Mouse (Mus musculus) cerebellum, postnatal 36 days (tissue): ENCODE measurements around the gene Mier2.

ENCODE experiments used
- DNase-seq, 2 experiments: peaks; one replicate each; pipeline ENCODE4 v3.0.0; 2021 to 2022; ENCODE audit warnings: mixed read lengths in 2 of 2

Gene Mier2

DNA sequence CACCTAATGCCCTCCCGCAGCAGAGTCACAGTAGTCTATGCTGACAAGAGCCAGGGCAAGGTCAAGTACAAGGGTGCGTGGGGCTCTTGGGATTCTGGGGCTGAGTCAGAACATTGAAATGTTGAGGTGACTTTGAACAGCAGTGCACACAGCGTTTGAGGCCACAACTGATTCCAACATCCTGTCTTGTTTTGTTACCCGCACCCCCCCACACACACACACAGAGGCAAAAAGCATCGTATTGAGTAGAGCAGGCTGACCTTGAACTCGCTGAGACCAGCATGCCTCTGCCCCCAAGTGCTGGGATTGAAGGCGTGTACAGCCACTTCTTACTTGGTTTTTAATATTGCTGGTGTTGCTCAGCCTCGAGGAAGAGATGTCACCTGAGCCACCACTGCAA, 19.4 kb upstream of the Mier2 start:
- DNase-seq: no peak

- no peak for DNase-seq
These were observed 18.6 kb upstream of the Mier2 start for GRCm38 (mm10) chr10:79573611-79574010.

GRCm38 (mm10) chr10:79571314-79571713, 16.3 kb upstream of the Mier2 start:
- no peak for DNase-seq

- DNase-seq: no peak
These were observed 14.9 kb upstream of the Mier2 start for GRCm38 (mm10) chr10:79569921-79570320.

GRCm38 (mm10) chr10:79559716-79560115, 4.7 kb upstream of the Mier2 start:
- DNase-seq: no peak

DNA sequence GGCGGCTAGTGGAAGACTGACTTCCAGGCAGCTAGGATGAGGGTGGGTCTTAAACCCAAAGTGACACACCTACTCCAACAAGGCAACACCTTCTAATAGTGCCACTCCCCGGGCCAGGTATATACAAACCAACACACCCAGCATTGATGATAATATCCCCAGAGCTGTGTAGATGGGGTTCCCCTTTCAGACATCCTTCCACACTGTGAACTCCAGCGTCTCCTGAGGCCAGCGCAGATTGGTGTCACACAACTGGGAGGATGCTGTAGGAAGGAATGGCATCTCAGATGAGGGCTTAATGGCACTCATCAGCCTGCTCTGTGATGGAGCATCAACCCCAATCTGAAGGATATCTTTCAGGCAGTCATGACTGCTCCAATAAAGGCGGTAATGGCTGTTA, 2.5 kb upstream of the Mier2 start:
- DNase-seq: no peak

DNA sequence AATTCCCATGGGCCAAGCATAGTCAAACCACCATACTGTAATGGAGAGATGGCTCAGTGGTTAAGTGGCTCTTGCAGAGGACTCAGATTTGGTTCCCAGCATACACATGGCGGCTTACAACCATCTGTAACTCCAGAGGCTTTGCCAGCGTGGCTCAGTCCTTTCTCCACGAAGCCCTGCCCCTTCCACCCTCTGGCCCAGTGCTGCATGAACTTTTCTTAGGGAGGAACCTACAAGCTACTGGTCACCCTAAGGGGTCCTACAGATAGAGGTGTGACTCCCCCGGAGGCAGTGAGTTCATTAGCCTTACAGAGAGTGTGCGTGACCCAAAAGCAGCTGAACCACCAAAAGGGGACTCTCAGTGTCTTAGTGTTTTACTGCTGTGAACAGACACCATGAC, 2.0 kb upstream of the Mier2 start:
- DNase-seq: no peak

DNA sequence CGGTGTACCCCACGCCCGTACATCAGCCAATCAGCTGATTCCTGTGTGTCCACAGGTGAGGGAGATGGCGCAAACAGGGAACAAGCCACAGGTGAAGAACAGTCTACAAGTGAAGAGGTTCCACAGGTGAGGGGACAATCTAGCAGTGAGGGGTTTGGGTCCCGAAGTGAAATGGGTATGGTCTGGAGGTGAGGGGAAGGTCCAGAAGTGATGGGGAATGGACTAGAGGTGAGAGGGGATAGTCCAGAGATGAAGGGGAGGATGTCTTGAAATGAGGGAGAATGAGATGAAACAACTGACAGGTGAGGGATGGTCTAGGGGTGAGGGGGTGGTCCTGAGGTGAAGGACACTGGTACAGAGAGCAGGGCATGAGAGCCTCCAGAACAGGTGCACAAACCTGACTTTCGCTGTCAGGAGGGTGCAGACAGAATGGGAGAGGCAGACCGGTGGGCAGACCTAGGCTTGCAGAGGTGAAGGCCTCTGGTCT, 282 bp upstream of the Mier2 start:
- DNase-seq: no peak

DNA sequence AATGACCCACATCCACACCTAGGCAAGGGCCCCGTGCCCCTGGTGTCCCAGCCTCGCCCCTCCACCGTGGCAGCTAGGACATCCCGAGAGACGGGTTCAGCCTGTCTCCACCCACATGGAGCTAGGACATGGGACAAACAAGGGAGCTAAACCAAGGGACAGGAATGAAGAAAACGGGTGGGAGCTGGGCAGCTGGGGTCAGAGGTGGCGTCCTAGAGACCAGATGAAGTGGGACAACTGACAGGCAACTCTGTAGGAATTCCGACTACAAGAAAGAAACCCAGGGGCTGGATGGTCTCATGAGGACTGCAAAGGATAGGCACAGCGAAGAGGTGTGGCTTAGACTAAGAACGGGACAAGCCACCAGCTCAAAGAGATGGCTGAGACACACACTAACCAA, 1.3 kb downstream of the Mier2 start:
- no peak for DNase-seq

DNA sequence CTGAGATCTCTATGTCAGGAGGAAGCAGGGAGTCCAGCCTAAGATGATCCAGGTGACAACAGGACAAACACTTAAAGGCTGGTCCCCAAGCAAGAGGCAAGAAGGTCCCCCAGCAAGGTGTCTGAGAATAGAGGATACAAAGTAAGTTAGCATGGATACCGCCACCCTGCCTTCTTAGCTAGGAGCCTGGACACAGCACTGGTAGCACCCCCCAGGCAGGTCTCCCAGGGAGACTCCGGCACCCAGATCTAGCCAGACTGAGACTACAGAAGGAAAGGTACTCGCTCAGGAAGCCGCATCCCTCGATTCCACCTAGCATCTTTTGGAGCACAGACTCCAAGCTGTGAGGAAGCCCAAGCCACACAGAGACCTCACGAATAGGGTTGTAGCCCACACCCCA, 1.8 kb downstream of the Mier2 start:
- no peak for DNase-seq

DNA sequence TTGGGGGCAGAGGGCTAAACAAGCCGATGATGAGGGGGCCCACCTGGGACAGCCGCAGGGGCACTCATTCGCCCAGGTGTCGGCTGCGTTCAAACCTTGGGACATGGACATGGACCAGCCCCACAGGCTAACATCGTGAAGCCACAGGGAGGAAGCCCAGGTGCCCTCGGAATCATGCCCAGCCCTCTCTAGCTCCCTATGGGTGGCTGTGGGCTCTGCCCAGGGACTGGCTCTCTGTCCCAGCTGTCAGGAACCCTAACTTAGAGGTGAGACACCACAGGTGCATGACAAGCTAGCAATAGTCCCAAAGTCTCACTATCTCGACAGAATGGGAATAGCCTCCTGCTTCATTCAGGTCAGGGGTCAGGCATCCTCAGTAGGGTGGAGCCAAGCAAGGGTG, 2.5 kb downstream of the Mier2 start:
- DNase-seq: no peak

DNA sequence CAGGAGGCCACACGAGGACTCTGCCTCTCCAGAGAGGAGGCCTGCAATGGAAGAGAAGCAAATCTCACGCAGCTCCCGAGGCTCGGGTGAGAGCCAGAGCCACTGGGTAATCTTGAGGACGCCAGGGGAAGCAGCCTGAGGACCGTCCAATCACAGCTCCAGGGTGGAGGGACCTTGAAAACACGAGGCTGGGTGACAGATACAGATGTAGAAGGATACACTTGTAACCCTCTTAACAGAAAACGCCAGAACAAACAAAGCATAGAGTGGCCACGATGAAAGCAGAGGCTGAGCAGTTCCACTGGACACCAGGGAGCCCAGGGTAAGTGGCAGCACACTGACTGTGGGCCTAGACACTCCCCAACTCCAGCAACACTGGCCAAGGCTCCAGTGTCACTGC, 4.6 kb downstream of the Mier2 start:
- DNase-seq: no peak

DNA sequence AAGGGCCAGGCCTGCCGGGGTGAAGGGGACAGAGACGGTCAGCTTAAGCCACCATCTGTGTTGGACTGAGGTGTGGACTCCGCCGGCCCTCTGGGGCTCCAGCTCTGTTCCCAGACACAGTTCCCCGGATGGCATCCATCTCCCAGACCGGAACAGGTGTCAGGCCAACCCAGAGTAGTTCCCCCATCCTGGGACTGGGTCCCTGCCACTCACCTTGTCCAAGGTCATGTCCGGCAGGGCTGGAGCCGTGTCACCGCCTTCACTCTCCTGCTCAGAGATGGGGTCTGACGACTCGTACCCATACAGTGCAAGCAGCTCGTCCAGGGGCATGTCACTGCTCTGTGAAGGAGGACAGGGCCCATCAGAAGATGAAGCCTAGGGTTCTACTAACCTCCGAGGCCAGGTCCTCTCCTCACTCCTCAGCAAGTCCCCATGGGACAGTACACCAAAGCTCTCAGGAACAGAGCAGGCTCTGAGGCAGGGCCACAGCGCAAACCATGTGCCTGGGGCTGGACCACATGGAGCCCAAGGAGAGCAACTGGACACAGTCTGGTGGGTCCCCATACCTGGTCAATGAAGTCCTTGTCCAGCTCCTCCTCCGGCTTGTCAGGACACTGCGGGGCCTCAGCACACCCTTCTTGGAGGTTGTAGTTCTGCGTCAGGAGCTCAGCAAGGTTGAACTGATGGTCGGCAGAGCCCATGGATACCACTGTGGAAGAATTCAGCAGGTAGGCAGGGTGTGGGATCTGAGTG, 5.9 kb downstream of the Mier2 start:
- no peak for DNase-seq

- no peak for DNase-seq
These were observed 6.5 kb downstream of the Mier2 start for GRCm38 (mm10) chr10:79548546-79548945.

- no peak for DNase-seq
These were observed 7.8 kb downstream of the Mier2 start for GRCm38 (mm10) chr10:79547148-79547675.

DNA sequence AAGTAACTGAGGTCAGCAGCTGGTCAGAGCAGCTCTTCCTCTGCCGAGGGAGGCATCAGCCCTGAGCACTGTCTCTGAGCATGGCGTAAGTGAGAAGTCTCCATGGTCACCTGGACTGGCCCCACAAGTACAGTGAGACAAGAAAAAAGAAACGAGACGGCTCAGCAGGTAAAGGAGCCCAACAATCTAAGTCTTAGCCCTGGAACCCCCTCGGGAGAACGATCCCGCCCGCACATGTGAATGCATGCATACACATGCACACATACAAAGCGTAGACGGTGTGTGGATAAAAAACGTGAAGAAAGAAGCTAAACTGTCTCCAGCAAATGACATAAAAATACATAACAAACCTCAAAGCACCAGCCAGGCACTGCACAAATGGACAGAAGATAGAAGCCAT, 8.5 kb downstream of the Mier2 start:
- DNase-seq: no peak

GRCm38 (mm10) chr10:79545891-79546290, 9.1 kb downstream of the Mier2 start:
- no peak for DNase-seq

DNA sequence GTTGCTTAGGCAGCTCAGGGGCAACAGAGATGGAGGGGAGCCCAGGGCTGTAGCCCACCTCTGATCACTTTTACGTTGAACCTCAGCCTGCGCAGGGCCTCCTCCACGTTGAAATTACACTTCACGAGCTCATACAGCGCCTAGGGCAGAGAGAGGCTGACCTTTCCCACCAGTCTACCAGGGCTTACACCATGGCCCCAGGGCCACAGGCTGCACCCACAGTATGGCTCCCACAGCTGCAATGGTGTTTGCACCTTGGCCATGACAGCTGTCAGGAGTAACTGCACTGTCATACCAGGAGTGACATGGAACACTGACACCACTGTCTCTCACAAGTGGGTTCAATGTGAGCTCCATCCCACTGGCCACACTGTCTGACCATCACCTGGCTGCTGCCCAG, 10.4 kb downstream of the Mier2 start:
- no peak for DNase-seq

DNA sequence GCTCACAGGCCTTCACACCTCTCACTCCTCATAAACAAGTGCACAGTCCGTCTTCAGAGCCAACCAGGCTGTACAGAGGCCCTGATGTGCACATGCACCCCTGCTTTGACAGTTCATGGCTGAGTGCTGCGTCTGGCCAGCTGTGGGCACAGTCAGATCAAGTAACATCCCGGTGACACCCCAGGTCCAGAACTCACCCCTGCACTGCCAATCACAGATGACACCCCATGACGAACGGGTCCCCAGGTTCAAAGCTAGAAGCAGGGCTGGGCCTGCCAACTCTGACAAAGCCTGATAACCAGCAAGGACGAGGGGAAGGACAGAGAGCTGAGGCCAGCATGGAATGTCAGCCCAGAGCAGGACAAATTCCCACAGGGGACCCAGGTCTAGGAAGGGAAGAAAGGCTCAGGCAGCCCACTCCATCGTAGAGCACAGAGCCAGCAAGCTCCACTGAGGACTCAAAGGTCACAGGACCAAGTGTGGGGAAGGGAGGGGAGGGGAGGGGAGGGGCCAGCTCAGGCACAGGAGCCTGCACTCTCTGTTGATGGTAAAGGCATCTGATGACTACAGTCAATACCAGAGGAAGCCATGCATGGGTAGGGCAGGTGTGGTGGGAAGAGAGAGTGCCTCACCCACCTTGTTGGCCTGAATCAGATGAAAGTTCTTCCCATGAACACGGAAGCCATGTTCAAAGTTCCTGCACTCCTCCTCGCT, 11.0 kb downstream of the Mier2 start:
- DNase-seq: no peak

DNA sequence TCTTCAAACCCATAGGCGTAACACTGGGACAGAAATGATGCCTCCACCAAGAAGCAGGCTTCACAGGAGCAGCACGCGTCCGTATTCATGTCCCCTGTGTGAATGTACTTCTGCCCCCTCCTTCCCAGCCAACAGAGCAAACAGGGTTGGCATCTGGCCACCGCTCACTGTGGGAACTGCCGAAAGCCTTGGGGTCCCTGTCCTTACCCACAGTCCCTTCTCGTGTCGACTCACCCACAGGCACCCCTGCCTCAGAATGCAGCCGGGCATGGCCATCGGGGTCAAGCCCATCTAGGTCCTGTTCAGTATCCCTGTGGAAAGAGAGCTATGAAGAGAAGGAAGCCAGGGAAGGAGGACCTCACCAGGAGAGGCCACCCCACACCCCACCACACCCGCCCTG, 12.8 kb downstream of the Mier2 start:
- DNase-seq: no peak

GRCm38 (mm10) chr10:79541522-79541921, 13.5 kb downstream of the Mier2 start:
- no peak for DNase-seq

- DNase-seq: peak in 1 of 2 experiments; percentile 47
These were observed 14.3 kb downstream of the Mier2 start for GRCm38 (mm10) chr10:79540746-79541145.

- no peak for DNase-seq
These were observed 15.1 kb downstream of the Mier2 start for GRCm38 (mm10) chr10:79539701-79540495.
